Mouse (Mus musculus) small intestine, adult 2 months (tissue): ENCODE data around the gene Prr11. TPM values are rescaled to one million over a fixed set of nuclear protein-coding genes. Genes with fewer than 3 reads are reported as not detected.

ENCODE experiments used
- H3K27ac ChIP-seq: fragments of 200-500 bp; 2 replicates; pipeline ENCODE4 v1.5.1; 2012; ENCODE audit warnings: low read depth, low read length, control low read depth, inconsistent platforms; ENCODE audit not compliant: insufficient read depth
- H3K27me3 ChIP-seq: fragments of 200-500 bp; 2 replicates; pipeline ENCODE4 v1.6.1; 2012; ENCODE audit warnings: mild to moderate bottlenecking, moderate library complexity, low read length, inconsistent platforms; ENCODE audit not compliant: control insufficient read depth, insufficient read depth
- H3K36me3 ChIP-seq: fragments of 200-500 bp; 2 replicates; pipeline ENCODE4 v1.6.1; 2012; ENCODE audit warnings: mild to moderate bottlenecking, low read length, control low read depth, inconsistent platforms; ENCODE audit not compliant: control insufficient read depth, insufficient read depth
- H3K4me1 ChIP-seq: fragments of 200-500 bp; 2 replicates; pipeline ENCODE4 v1.6.1; 2012; ENCODE audit warnings: low read length, inconsistent platforms, mixed read lengths; ENCODE audit not compliant: control insufficient read depth, insufficient read depth, insufficient read length
- H3K4me3 ChIP-seq: fragments of 200-500 bp; 2 replicates; pipeline ENCODE4 v1.5.1; 2012; ENCODE audit warnings: low read depth, mild to moderate bottlenecking, control low read depth, inconsistent platforms, low read length, moderate library complexity
- CTCF ChIP-seq: fragments of 200-500 bp; IDR thresholded peaks from 2 replicates; pipeline ENCODE4 v1.5.1; 2012; ENCODE audit warnings: low read depth, mild to moderate bottlenecking, control low read depth, inconsistent platforms, low read length, moderate library complexity, mixed read lengths; ENCODE audit not compliant: insufficient replicate concordance, insufficient read length; ENCODE audit errors: extremely low read depth
- POLR2A ChIP-seq: fragments of 200-500 bp; IDR thresholded peaks from 2 replicates; pipeline ENCODE4 v1.6.1; 2012; ENCODE audit warnings: low read depth, mild to moderate bottlenecking, control low read depth, inconsistent platforms, low read length, moderate library complexity
- WGBS: fragments of 180-500 bp; shearing (Covaris S2); methylation state at CpG from one replicate; pipeline ENCODE4 v1.1.7; 2018; 5-methylcytosine and 5-hydroxymethylcytosine counted together
- polyA plus RNA-seq: library from polyadenylated mRNA; depleted of rRNA; stranded (reverse); fragments of >200 nt; gene quantifications from 2 replicates; pipeline ENCODE4 v1.2.3, GENCODE M21; 2012; rRNA removed

Prr11 gene
- 0.14 and 0.42 TPM in 2 replicates for polyA plus RNA-seq

GRCm38 (mm10) chr11:87108409-87108754 lies at the start of gene Prr11:
Gene Prr11, minus strand, starts transcription at chr11:87108708.
- Histone ChIP-seq H3K4me1 (no peaks in the 10 kb centered on the region), H3K4me3 (peak within 1 kb of the TSS; percentile 74), H3K27ac (peak within 1 kb of the TSS; percentile 76), H3K36me3 (peaks cover 2% of the 10 kb centered on the region), H3K27me3 (no peaks in the 10 kb centered on the region)
- 0% methylated on average over 14 of the region's 14 CpGs for WGBS
- TF ChIP-seq POLR2A (no peak), CTCF (no peak)

GRCm38 (mm10) chr11:87158012-87158411 lies 49.5 kb upstream of the Prr11 start:
- Histone ChIP-seq H3K4me3 (no peak overlapping the region), H3K36me3 (peaks cover 1% of the 10 kb centered on the region; the same call in 1 of the 2 replicates), H3K4me1 (no peaks in the 10 kb centered on the region), H3K27me3 (no peaks in the 10 kb centered on the region), H3K27ac (no peak overlapping the region)
- WGBS, result 91% methylated on average over 2 of the region's 2 CpGs
- no peak for TF ChIP-seq CTCF

GRCm38 (mm10) chr11:87136233-87136632 lies 27.7 kb upstream of the Prr11 start:
- no peaks in the 10 kb centered on the region for H3K4me1 ChIP-seq
- TF ChIP-seq CTCF (no peak), POLR2A (no peak)
- no peak overlapping the region for H3K4me3 ChIP-seq
- H3K36me3 ChIP-seq, result no peaks in the 10 kb centered on the region; the same call in 1 of the 2 replicates
- H3K27me3 ChIP-seq, result no peaks in the 10 kb centered on the region
- no peak overlapping the region for H3K27ac ChIP-seq
- WGBS, result 97% methylated on average over 4 of the region's 4 CpGs

GRCm38 (mm10) chr11:87126824-87127816 lies 18.6 kb upstream of the Prr11 start, which contains the start of gene Trim37:
Gene Trim37, plus strand, starts transcription at chr11:87127077.
- peaks cover 6% of the 10 kb centered on the region; the same call in 1 of the 2 replicates for H3K36me3 ChIP-seq
- whole genome bisulfite sequencing, result under 1% methylated on average over 91 of the region's 105 CpGs

GRCm38 (mm10) chr11:87126281-87126823 lies 17.8 kb upstream of the Prr11 start:
- H3K27me3 ChIP-seq, result no peaks in the 10 kb centered on the region
- no peaks in the 10 kb centered on the region for H3K4me1 ChIP-seq
- peaks cover 8% of the 10 kb centered on the region; the same call in 1 of the 2 replicates for H3K36me3 ChIP-seq
- peak overlapping the region; percentile 94 for H3K4me3 ChIP-seq
- no peak overlapping the region; the same call in 1 of the 2 replicates for H3K27ac ChIP-seq
- no peak for TF ChIP-seq CTCF
- TF ChIP-seq POLR2A, result no peak
- WGBS, result 3% methylated on average over 12 of the region's 12 CpGs

More at GRCm38 (mm10) chr11:87126824-87127816, 18.6 kb upstream of the Prr11 start, which contains the start of gene Trim37:
- peak within 1 kb of the TSS; percentile 25 for H3K27ac ChIP-seq
- H3K27me3 ChIP-seq, result no peaks in the 10 kb centered on the region
- peak within 1 kb of the TSS; percentile 94 for H3K4me3 ChIP-seq
- TF ChIP-seq POLR2A (0 out of 2 replicates have a peak, but pooled peaks have one; percentile 15), CTCF (no peak)
- H3K4me1 ChIP-seq, result no peaks in the 10 kb centered on the region

- Histone ChIP-seq H3K27me3 (no peaks in the 10 kb centered on the region), H3K4me1 (no peaks in the 10 kb centered on the region), H3K36me3 (peaks cover 9% of the 10 kb centered on the region; the same call in 1 of the 2 replicates), H3K4me3 (no peak overlapping the region), H3K27ac (no peak overlapping the region)
- 63% methylated on average over 4 of the region's 4 CpGs for WGBS
- no peak for TF ChIP-seq CTCF
- TF ChIP-seq POLR2A, result no peak
Observed at GRCm38 (mm10) chr11:87125562-87125961, 17.1 kb upstream of the Prr11 start.

- TF ChIP-seq CTCF, result no peak
- H3K27ac ChIP-seq, result no peak overlapping the region
- H3K27me3 ChIP-seq, result no peaks in the 10 kb centered on the region
- no peak overlapping the region for H3K4me3 ChIP-seq
- 81% methylated on average over 8 of the region's 8 CpGs for WGBS
- no peaks in the 10 kb centered on the region for H3K4me1 ChIP-seq
- H3K36me3 ChIP-seq, result peaks cover 18% of the 10 kb centered on the region; the same call in 1 of the 2 replicates
Observed at GRCm38 (mm10) chr11:87121864-87122263, 13.4 kb upstream of the Prr11 start.
